24 mouse cellular contexts compared by ENCODE assay signal in the genomic region with DNA sequence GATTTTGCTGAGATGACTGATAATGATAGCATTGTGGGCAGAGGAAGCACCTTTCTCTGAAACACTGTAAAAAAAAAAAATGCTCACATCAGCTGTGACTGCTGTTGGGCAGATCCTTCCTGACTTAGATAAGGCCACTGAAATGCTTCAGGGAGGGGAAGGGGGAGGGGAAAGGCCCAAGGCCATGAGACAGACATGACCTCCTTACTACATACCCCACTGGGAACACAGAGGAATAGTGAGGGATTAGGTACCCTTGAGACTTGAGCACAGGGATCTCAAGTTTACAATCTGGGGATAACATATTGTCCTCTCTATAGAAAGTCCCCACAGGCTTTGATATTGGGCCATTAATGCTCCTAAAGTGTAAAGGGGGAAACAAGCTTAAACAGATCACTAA.
A peak's percentile ranks its signal among the peaks of the same experiment; 100 is the strongest.
DNase-seq lines count a peak whose midpoint lies in the region; ATAC-seq and TF ChIP-seq lines count a peak whose summit lies in the region.
"Had no signal": no experiment of that assay in that cellular context is flagged by ENCODE, and none has a peak within 500 bp of the region (broad histone marks: within the 10 kb centered on the region; RNA-seq: fewer than 3 reads in every experiment).

No protein-coding gene starts in this region.

- ATAC-seq in kidney, postnatal 0 days (replicated peaks; ENCODE audit: low FRiP score, low read depth): no peak
- peak; percentile 62 for ATAC-seq in midbrain, embryonic 13.5 days
- ATAC-seq: intestine, embryonic 16.5 days had no signal

- H3K27ac ChIP-seq in kidney, postnatal 0 days: no peak overlapping the region
- H3K27ac ChIP-seq in midbrain, embryonic 13.5 days: no peak overlapping the region
- H3K27ac ChIP-seq in midbrain, embryonic 10.5 days (replicated peaks): no peak overlapping the region
- H3K27ac ChIP-seq: forebrain, embryonic 12.5 days; gastrocnemius, adult 2 months; hindbrain, embryonic 15.5 days; left cerebral cortex, adult 2 months; lung, embryonic 15.5 days; macrophage had no signal

- H3K27me3 ChIP-seq in kidney, postnatal 0 days (ENCODE audit: insufficient read depth, low read length): no peaks in the 10 kb centered on the region
- H3K27me3 ChIP-seq in midbrain, embryonic 13.5 days: no peaks in the 10 kb centered on the region
- no peaks in the 10 kb centered on the region for H3K27me3 ChIP-seq in midbrain, embryonic 10.5 days (ENCODE audit: low read depth, poor library complexity, severe bottlenecking)
- H3K27me3 ChIP-seq: forebrain, embryonic 12.5 days; hindbrain, embryonic 15.5 days; lung, embryonic 15.5 days had no signal

- H3K4me3 ChIP-seq in kidney, postnatal 0 days (replicated peaks; ENCODE audit: low read depth, low read length): no peak overlapping the region
- H3K4me3 ChIP-seq in midbrain, embryonic 13.5 days (replicated peaks): no peak overlapping the region
- H3K4me3 ChIP-seq in midbrain, embryonic 10.5 days: no peak overlapping the region
- H3K4me3 ChIP-seq: forebrain, embryonic 12.5 days; gastrocnemius, adult 2 months; hindbrain, embryonic 15.5 days; left cerebral cortex, adult 2 months; lung, embryonic 15.5 days had no signal

- H3K4me2 ChIP-seq in kidney, postnatal 0 days (ENCODE audit: low read length): no peak overlapping the region
- H3K4me2 ChIP-seq in midbrain, embryonic 13.5 days (replicated peaks): no peak overlapping the region
- H3K4me2 ChIP-seq: forebrain, embryonic 12.5 days; heart, embryonic 11.5 days; hindbrain, embryonic 15.5 days; liver, embryonic 11.5 days; lung, embryonic 15.5 days had no signal

- DNase-seq in adrenal gland, postnatal 36 days: peak; percentile 4 to 34
- DNase-seq in adrenal gland, postnatal 25 days: no peak
- DNase-seq in kidney, postnatal 0 days (ENCODE audit: low spot score): peak; percentile 15
- DNase-seq in kidney, adult 9 months: no peak
- DNase-seq in midbrain, embryonic 10.5 days (ENCODE audit: low spot score): no peak
- peak; percentile 3 for DNase-seq in yolk sac, embryonic 10.5 days (ENCODE audit: low spot score)
- DNase-seq: B cell, adult 2 months; cerebellum, adult 18-20 months; cerebellum, postnatal 25 days; gastrocnemius, adult 2 months; heart, postnatal 14 days; layer of hippocampus, adult 9-11 months; left cerebral cortex, postnatal 4 days; right cerebral cortex, postnatal 25 days; thymus, postnatal 36 days had no signal

- H3K9me3 ChIP-seq in kidney, postnatal 0 days (replicated peaks; ENCODE audit: low read length): no peaks in the 10 kb centered on the region
- H3K9me3 ChIP-seq in midbrain, embryonic 13.5 days: no peaks in the 10 kb centered on the region
- H3K9me3 ChIP-seq in midbrain, embryonic 10.5 days (replicated peaks): no peaks in the 10 kb centered on the region
- H3K9me3 ChIP-seq: forebrain, embryonic 12.5 days; hindbrain, embryonic 15.5 days; lung, embryonic 15.5 days had no signal

- no peak for TF ChIP-seq CTCF in kidney, postnatal 0 days (IDR thresholded peaks at IDR 0.05; ENCODE audit: low read depth)

- no peaks in the 10 kb centered on the region for H3K4me1 ChIP-seq in kidney, postnatal 0 days (replicated peaks; ENCODE audit: insufficient read depth, low read length)
- peaks cover 3% of the 10 kb centered on the region; the same call in 1 of the 2 replicates for H3K4me1 ChIP-seq in midbrain, embryonic 13.5 days (replicated peaks)
- no peaks in the 10 kb centered on the region for H3K4me1 ChIP-seq in midbrain, embryonic 10.5 days
- H3K4me1 ChIP-seq: forebrain, embryonic 12.5 days; hindbrain, embryonic 15.5 days; lung, embryonic 15.5 days had no signal

- H3K36me3 ChIP-seq in kidney, postnatal 0 days (ENCODE audit: insufficient read depth, low read length): no peaks in the 10 kb centered on the region
- no peaks in the 10 kb centered on the region for H3K36me3 ChIP-seq in midbrain, embryonic 13.5 days
- H3K36me3 ChIP-seq in midbrain, embryonic 10.5 days: no peaks in the 10 kb centered on the region
- H3K36me3 ChIP-seq: forebrain, embryonic 12.5 days; hindbrain, embryonic 15.5 days; lung, embryonic 15.5 days had no signal

- H3K9ac ChIP-seq in kidney, postnatal 0 days (ENCODE audit: low read depth, low read length): no peak overlapping the region
- H3K9ac ChIP-seq in midbrain, embryonic 13.5 days (replicated peaks): no peak overlapping the region
- H3K9ac ChIP-seq: forebrain, embryonic 12.5 days; hindbrain, embryonic 15.5 days; lung, embryonic 15.5 days had no signal

Comparison
In these comparisons a context has a peak if more than half of its experiments do, and no peak if none do; other contexts are left out.
1. DNase-seq: peak in adrenal gland, postnatal 36 days (2 of 2), kidney, postnatal 0 days (single experiment) and yolk sac, embryonic 10.5 days (single experiment); none in adrenal gland, postnatal 25 days (single experiment), kidney, adult 9 months (single experiment) and midbrain, embryonic 10.5 days (single experiment).